Mouse (Mus musculus) testis, adult 2 months (tissue): ENCODE results near the gene Gprc5c. TPM values are rescaled to one million over a fixed set of nuclear protein-coding genes. Genes with fewer than 3 reads are reported as not detected.

Source experiments
- H3K27ac ChIP-seq: fragments of 200-500 bp; 2 replicates; pipeline ENCODE4 v1.5.1; 2012; ENCODE audit warnings: low read depth, low read length; ENCODE audit not compliant: control insufficient read depth, insufficient read depth
- H3K27me3 ChIP-seq: fragments of 200-500 bp; 2 replicates; pipeline ENCODE4 v1.6.1; 2012; ENCODE audit warnings: mild to moderate bottlenecking, low read length, moderate library complexity; ENCODE audit not compliant: control insufficient read depth, insufficient read depth
- H3K36me3 ChIP-seq: fragments of 200-500 bp; 2 replicates; pipeline ENCODE4 v1.6.1; 2012; ENCODE audit warnings: mild to moderate bottlenecking, low read length; ENCODE audit not compliant: control insufficient read depth, insufficient read depth
- H3K4me1 ChIP-seq: fragments of 200-500 bp; 2 replicates; pipeline ENCODE4 v1.6.1; 2012; ENCODE audit warnings: low read length; ENCODE audit not compliant: control insufficient read depth, insufficient read depth
- H3K4me3 ChIP-seq: fragments of 200-500 bp; 2 replicates; pipeline ENCODE4 v1.5.1; 2012; ENCODE audit warnings: low read depth, mild to moderate bottlenecking, low read length, moderate library complexity, mixed read lengths; ENCODE audit not compliant: control insufficient read depth
- CTCF ChIP-seq: fragments of 200-500 bp; IDR thresholded peaks from 2 replicates; pipeline ENCODE4 v1.5.1; 2012; ENCODE audit warnings: low read depth, mild to moderate bottlenecking, inconsistent platforms, low read length, moderate library complexity; ENCODE audit not compliant: control insufficient read depth, insufficient read depth, insufficient replicate concordance
- POLR2A ChIP-seq: fragments of 200-500 bp; IDR thresholded peaks from 2 replicates; pipeline ENCODE4 v1.6.1; 2012; ENCODE audit warnings: low read depth, mild to moderate bottlenecking, inconsistent platforms, low read length, moderate library complexity; ENCODE audit not compliant: control insufficient read depth
- polyA plus RNA-seq: library from polyadenylated mRNA; depleted of rRNA; stranded (reverse); fragments of >200 nt; gene quantifications from 2 replicates; pipeline ENCODE4 v1.2.3, GENCODE M21; 2012

Gprc5c gene
- polyA plus RNA-seq, 1 experiment: 0.36 TPM

GRCm38 (mm10) chr11:114852311-114853173 is 1.6 kb downstream of the Gprc5c start:
- TF ChIP-seq CTCF: no peak
- no peak for TF ChIP-seq POLR2A
- Histone ChIP-seq H3K27ac (no peak overlapping the region), H3K27me3 (no peaks in the 10 kb centered on the region; the same call in none of the 2 replicates), H3K36me3 (no peaks in the 10 kb centered on the region), H3K4me3 (peak overlapping the region; percentile 41), H3K4me1 (peaks cover 12% of the 10 kb centered on the region)

- Histone ChIP-seq H3K36me3 (no peaks in the 10 kb centered on the region), H3K27me3 (no peaks in the 10 kb centered on the region; the same call in none of the 2 replicates), H3K4me3 (no peak overlapping the region), H3K27ac (no peak overlapping the region), H3K4me1 (peaks cover 12% of the 10 kb centered on the region)
- no peak for TF ChIP-seq POLR2A
Measured at GRCm38 (mm10) chr11:114853174-114853838, 2.4 kb downstream of the Gprc5c start.

GRCm38 (mm10) chr11:114854581-114854980 is 3.6 kb downstream of the Gprc5c start:
- Histone ChIP-seq H3K36me3 (no peaks in the 10 kb centered on the region), H3K4me3 (no peak overlapping the region), H3K4me1 (peaks cover 12% of the 10 kb centered on the region), H3K27me3 (no peaks in the 10 kb centered on the region; the same call in none of the 2 replicates), H3K27ac (no peak overlapping the region)
- TF ChIP-seq CTCF (no peak), POLR2A (no peak)

- Histone ChIP-seq H3K4me3 (no peak overlapping the region), H3K36me3 (no peaks in the 10 kb centered on the region), H3K27me3 (no peaks in the 10 kb centered on the region; the same call in none of the 2 replicates), H3K27ac (no peak overlapping the region), H3K4me1 (peaks cover 7% of the 10 kb centered on the region; the same call in 1 of the 2 replicates)
- TF ChIP-seq POLR2A (no peak), CTCF (no peak)
Measured at GRCm38 (mm10) chr11:114856125-114856524, 5.2 kb downstream of the Gprc5c start.

GRCm38 (mm10) chr11:114858641-114859040 is 7.7 kb downstream of the Gprc5c start:
- TF ChIP-seq CTCF (peak; percentile 41; the same call in 1 of the 2 replicates), POLR2A (no peak)
- H3K4me1 ChIP-seq: no peaks in the 10 kb centered on the region
- no peaks in the 10 kb centered on the region for H3K27me3 ChIP-seq
- no peak overlapping the region for H3K27ac ChIP-seq
- H3K4me3 ChIP-seq: no peak overlapping the region
- no peaks in the 10 kb centered on the region for H3K36me3 ChIP-seq

- Histone ChIP-seq H3K36me3 (no peaks in the 10 kb centered on the region), H3K4me3 (no peak overlapping the region), H3K27ac (no peak overlapping the region)
Measured at GRCm38 (mm10) chr11:114861057-114861456, 10.1 kb downstream of the Gprc5c start.

GRCm38 (mm10) chr11:114862687-114863086 is 11.7 kb downstream of the Gprc5c start:
- Histone ChIP-seq H3K36me3 (no peaks in the 10 kb centered on the region), H3K27me3 (no peaks in the 10 kb centered on the region), H3K4me1 (no peaks in the 10 kb centered on the region), H3K4me3 (no peak overlapping the region), H3K27ac (no peak overlapping the region)
- TF ChIP-seq CTCF (no peak), POLR2A (no peak)

More at GRCm38 (mm10) chr11:114861057-114861456, 10.1 kb downstream of the Gprc5c start:
- TF ChIP-seq CTCF: no peak
- no peak for TF ChIP-seq POLR2A
- Histone ChIP-seq H3K4me1 (no peaks in the 10 kb centered on the region), H3K27me3 (no peaks in the 10 kb centered on the region)
